Mouse (Mus musculus): ENCODE results near the gene Nr4a1. TPM values are rescaled to one million over a fixed set of nuclear protein-coding genes. Genes with fewer than 3 reads are reported as not detected.

The Nr4a1 gene
- polyA plus RNA-seq, 1 experiment from 2014 or later, result 12.4 TPM

DNA sequence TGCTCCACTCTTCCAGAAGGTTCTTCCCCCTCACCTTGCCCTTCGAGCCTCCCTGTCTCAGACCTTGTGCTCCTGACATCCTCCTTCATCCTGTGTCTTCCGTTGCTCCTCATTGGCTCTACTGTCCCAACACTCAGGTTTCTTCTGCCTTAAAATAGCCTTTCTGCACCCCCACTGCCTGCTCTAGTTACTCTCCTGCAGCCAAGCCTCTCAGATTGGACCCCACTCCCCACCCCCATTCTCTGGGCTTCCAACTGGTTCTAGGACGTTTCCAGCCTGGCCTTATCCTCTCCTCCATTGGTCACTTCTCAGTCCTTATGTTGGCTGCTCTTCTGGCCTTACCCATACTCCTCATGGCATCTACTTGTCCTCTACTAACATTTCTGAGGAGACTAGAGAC lies 48.1 kb downstream of the Nr4a1 start:
- no peaks in the 10 kb centered on the region; the same call in 1 of the 2 replicates for H3K4me1 ChIP-seq (ENCODE audit: control insufficient read depth, insufficient read depth, low read length)
- no peaks in the 10 kb centered on the region for H3K27me3 ChIP-seq (replicated peaks; ENCODE audit: control insufficient read depth, insufficient read depth, low read length)
- no peak overlapping the region for H3K9ac ChIP-seq (ENCODE audit: low read depth, low read length)
- DNase-seq (ENCODE audit: low spot score), result no peak
- no peak for ATAC-seq (ENCODE audit: low read depth)
- no peaks in the 10 kb centered on the region for H3K36me3 ChIP-seq (ENCODE audit: control insufficient read depth, insufficient read depth, low read length)
- H3K9me3 ChIP-seq (ENCODE audit: control insufficient read depth, low read length), result no peaks in the 10 kb centered on the region
- no peak overlapping the region for H3K4me2 ChIP-seq (ENCODE audit: low read depth, low read length)
- 77% methylated on average over 3 of the region's 3 CpGs for WGBS
- H3K4me3 ChIP-seq (ENCODE audit: low read depth, low read length), result no peak overlapping the region
- H3K27ac ChIP-seq (replicated peaks; ENCODE audit: low read depth, low read length), result no peak overlapping the region

DNA sequence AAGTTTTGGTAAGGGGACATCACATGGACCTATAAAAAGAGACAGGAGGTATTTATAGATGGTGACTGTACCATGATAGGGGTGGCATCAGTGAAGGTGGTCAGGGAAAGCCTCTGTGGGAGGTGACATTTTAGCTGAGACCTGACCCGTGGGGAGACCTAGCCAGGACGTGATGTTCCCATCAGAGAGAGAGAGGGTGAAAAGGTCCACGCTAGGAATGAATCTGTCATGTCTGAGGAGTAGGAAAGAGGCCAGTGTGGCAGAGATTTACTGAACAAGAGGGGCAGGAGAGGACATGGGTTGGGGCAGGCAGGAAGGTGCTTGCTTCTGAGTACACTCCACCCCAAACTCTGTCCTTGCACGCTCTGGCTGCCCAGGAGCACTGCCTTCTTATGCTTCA lies 49.8 kb downstream of the Nr4a1 start:
- H3K9me3 ChIP-seq (ENCODE audit: control insufficient read depth, low read length), result no peaks in the 10 kb centered on the region
- DNase-seq (ENCODE audit: low spot score) (no peak), ATAC-seq (ENCODE audit: low read depth) (no peak)
- H3K27ac ChIP-seq (replicated peaks; ENCODE audit: low read depth, low read length), result no peak overlapping the region
- H3K9ac ChIP-seq (ENCODE audit: low read depth, low read length), result no peak overlapping the region
- H3K27me3 ChIP-seq (replicated peaks; ENCODE audit: control insufficient read depth, insufficient read depth, low read length), result no peaks in the 10 kb centered on the region
- no peak overlapping the region for H3K4me2 ChIP-seq (ENCODE audit: low read depth, low read length)
- peaks cover 7% of the 10 kb centered on the region for H3K4me1 ChIP-seq (ENCODE audit: control insufficient read depth, insufficient read depth, low read length)
- no peak overlapping the region for H3K4me3 ChIP-seq (ENCODE audit: low read depth, low read length)
- no peaks in the 10 kb centered on the region for H3K36me3 ChIP-seq (ENCODE audit: control insufficient read depth, insufficient read depth, low read length)
- 89% methylated on average over 4 of the region's 4 CpGs for WGBS

DNA sequence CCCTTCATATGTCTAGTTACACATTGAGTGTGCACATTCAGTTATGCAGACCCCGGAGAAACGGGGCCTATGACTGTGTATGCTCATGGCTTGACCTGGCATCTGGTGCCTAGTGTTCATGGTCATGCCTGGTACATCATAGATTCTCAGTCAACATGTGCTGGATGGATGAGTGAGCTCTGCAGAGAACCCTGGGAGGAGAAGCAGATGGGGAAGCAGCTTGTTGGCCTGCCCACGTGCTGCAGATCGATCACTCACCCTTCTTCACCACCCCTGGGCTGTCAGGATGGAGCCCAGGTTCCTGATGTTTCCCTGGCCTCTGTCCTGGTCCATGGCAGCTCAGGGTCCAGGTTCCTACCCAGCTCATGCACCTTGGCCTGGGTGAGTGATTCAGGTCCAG lies 52.4 kb downstream of the Nr4a1 start:
- no peak for DNase-seq (ENCODE audit: low spot score)
- 88% methylated on average over 4 of the region's 4 CpGs for WGBS
- Histone ChIP-seq H3K27me3 (replicated peaks; ENCODE audit: control insufficient read depth, insufficient read depth, low read length) (no peaks in the 10 kb centered on the region), H3K4me3 (ENCODE audit: low read depth, low read length) (no peak overlapping the region), H3K36me3 (ENCODE audit: control insufficient read depth, insufficient read depth, low read length) (no peaks in the 10 kb centered on the region), H3K9me3 (ENCODE audit: control insufficient read depth, low read length) (no peaks in the 10 kb centered on the region), H3K9ac (ENCODE audit: low read depth, low read length) (no peak overlapping the region), H3K4me1 (ENCODE audit: control insufficient read depth, insufficient read depth, low read length) (peaks cover 12% of the 10 kb centered on the region), H3K27ac (replicated peaks; ENCODE audit: low read depth, low read length) (no peak overlapping the region), H3K4me2 (ENCODE audit: low read depth, low read length) (no peak overlapping the region)
- no peak for ATAC-seq (ENCODE audit: low read depth)

- Histone ChIP-seq H3K4me2 (ENCODE audit: low read depth, low read length) (no peak overlapping the region), H3K9me3 (ENCODE audit: control insufficient read depth, low read length) (no peaks in the 10 kb centered on the region), H3K4me3 (ENCODE audit: low read depth, low read length) (no peak overlapping the region), H3K36me3 (ENCODE audit: control insufficient read depth, insufficient read depth, low read length) (no peaks in the 10 kb centered on the region), H3K4me1 (ENCODE audit: control insufficient read depth, insufficient read depth, low read length) (peaks cover 12% of the 10 kb centered on the region), H3K27me3 (replicated peaks; ENCODE audit: control insufficient read depth, insufficient read depth, low read length) (no peaks in the 10 kb centered on the region), H3K27ac (replicated peaks; ENCODE audit: low read depth, low read length) (0 out of 2 replicates have a peak overlapping the region, but pooled peaks have one; percentile 40), H3K9ac (ENCODE audit: low read depth, low read length) (no peak overlapping the region)
- ATAC-seq (ENCODE audit: low read depth) (peak; percentile 30; the same call in 1 of the 2 replicates), DNase-seq (ENCODE audit: low spot score) (peak; percentile 75)
- WGBS, result 39% methylated on average over 13 of the region's 13 CpGs
These were observed 54.6 kb downstream of the Nr4a1 start for GRCm38 (mm10) chr15:101308440-101309348.

GRCm38 (mm10) chr15:101309493-101309892 lies 55.4 kb downstream of the Nr4a1 start:
- H3K36me3 ChIP-seq (ENCODE audit: control insufficient read depth, insufficient read depth, low read length), result no peaks in the 10 kb centered on the region
- no peak overlapping the region for H3K4me3 ChIP-seq (ENCODE audit: low read depth, low read length)
- H3K27me3 ChIP-seq (replicated peaks; ENCODE audit: control insufficient read depth, insufficient read depth, low read length), result no peaks in the 10 kb centered on the region
- DNase-seq (ENCODE audit: low spot score) (no peak), ATAC-seq (ENCODE audit: low read depth) (0 out of 2 replicates have a peak, but pooled peaks have one; percentile 22)
- no peak overlapping the region for H3K27ac ChIP-seq (replicated peaks; ENCODE audit: low read depth, low read length)
- no peaks in the 10 kb centered on the region for H3K9me3 ChIP-seq (ENCODE audit: control insufficient read depth, low read length)
- no peak overlapping the region for H3K4me2 ChIP-seq (ENCODE audit: low read depth, low read length)
- peaks cover 12% of the 10 kb centered on the region for H3K4me1 ChIP-seq (ENCODE audit: control insufficient read depth, insufficient read depth, low read length)
- 31% methylated on average over 5 of the region's 5 CpGs for whole genome bisulfite sequencing
- H3K9ac ChIP-seq (ENCODE audit: low read depth, low read length), result no peak overlapping the region

DNA sequence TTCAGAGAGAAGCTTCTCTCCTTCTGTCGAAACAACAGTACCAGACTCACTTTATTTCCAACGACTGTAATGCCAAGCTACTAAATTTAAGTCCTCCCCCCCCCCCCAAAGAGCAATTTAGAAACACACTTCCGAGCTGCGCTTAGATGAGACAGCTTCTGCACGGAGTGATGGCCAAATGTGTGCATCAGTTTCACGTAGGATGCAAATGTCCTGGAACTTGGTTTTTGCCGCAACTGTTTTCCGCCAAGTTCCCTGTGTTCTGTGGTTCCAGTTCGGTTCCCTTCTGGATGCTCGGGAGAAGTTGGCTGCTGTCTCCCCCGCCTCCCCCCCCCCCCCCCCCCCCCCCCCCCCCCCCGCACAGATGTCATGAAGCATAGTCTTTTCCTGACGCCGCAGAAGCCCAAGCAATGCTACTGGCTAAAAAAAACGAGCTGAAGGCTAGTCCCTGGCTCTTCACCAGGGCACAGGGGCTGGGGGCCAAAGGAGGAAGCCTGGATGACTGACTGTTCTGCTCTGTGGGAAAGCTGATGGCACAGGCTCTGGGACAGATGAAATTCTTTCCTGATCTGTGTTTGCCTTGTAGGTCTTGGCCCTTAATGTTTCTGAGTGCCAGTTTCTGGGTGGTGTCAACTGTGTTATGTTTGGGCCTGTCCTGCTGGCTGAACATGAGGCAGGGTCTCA lies 57.2 kb downstream of the Nr4a1 start:
- Histone ChIP-seq H3K4me2 (ENCODE audit: low read depth, low read length) (no peak overlapping the region), H3K27me3 (replicated peaks; ENCODE audit: control insufficient read depth, insufficient read depth, low read length) (no peaks in the 10 kb centered on the region), H3K36me3 (ENCODE audit: control insufficient read depth, insufficient read depth, low read length) (no peaks in the 10 kb centered on the region), H3K4me3 (ENCODE audit: low read depth, low read length) (no peak overlapping the region), H3K9me3 (ENCODE audit: control insufficient read depth, low read length) (no peaks in the 10 kb centered on the region), H3K9ac (ENCODE audit: low read depth, low read length) (no peak overlapping the region), H3K4me1 (ENCODE audit: control insufficient read depth, insufficient read depth, low read length) (peaks cover 12% of the 10 kb centered on the region), H3K27ac (replicated peaks; ENCODE audit: low read depth, low read length) (no peak overlapping the region)
- DNase-seq (ENCODE audit: low spot score) (no peak), ATAC-seq (ENCODE audit: low read depth) (no peak)
- 45% methylated on average over 11 of the region's 15 CpGs for WGBS

DNA sequence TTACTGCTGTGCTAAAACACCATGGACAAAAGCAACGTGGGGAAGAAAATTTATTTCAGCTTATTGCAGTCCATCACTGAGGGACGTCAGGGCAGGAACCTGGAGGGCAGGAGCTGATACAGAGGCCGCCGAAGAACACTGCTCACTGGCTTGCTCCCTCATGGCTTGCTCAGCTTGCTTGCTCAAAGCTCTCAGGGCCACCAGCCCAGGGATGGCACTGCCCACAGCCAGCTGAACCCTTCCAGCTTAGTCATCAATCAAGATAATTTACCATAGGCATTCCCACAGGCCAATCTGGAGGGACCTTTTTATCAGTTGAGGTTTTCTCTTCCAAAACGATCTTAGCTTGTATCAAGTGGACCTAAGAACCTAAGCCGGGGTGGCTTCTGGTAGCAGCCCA lies 57.9 kb downstream of the Nr4a1 start:
- WGBS, result 84% methylated on average over 6 of the region's 6 CpGs

GRCm38 (mm10) chr15:101315378-101315777 lies 61.3 kb downstream of the Nr4a1 start:
- no peaks in the 10 kb centered on the region for H3K9me3 ChIP-seq (ENCODE audit: control insufficient read depth, low read length)
- no peak overlapping the region for H3K4me3 ChIP-seq (ENCODE audit: low read depth, low read length)
- DNase-seq (ENCODE audit: low spot score), result no peak
- peak overlapping the region; percentile 61 for H3K4me2 ChIP-seq (ENCODE audit: low read depth, low read length)
- no peak overlapping the region for H3K27ac ChIP-seq (replicated peaks; ENCODE audit: low read depth, low read length)
- ATAC-seq (ENCODE audit: low read depth), result no peak
- H3K4me1 ChIP-seq (ENCODE audit: control insufficient read depth, insufficient read depth, low read length), result no peaks in the 10 kb centered on the region
- no peaks in the 10 kb centered on the region for H3K36me3 ChIP-seq (ENCODE audit: control insufficient read depth, insufficient read depth, low read length)
- no peak overlapping the region for H3K9ac ChIP-seq (ENCODE audit: low read depth, low read length)
- no peaks in the 10 kb centered on the region for H3K27me3 ChIP-seq (replicated peaks; ENCODE audit: control insufficient read depth, insufficient read depth, low read length)
- WGBS, result 86% methylated on average over 4 of the region's 4 CpGs

More for the DNA sequence above, 57.9 kb downstream of the Nr4a1 start:
- DNase-seq (ENCODE audit: low spot score) (no peak), ATAC-seq (ENCODE audit: low read depth) (no peak)
- Histone ChIP-seq H3K4me1 (ENCODE audit: control insufficient read depth, insufficient read depth, low read length) (peaks cover 12% of the 10 kb centered on the region), H3K27me3 (replicated peaks; ENCODE audit: control insufficient read depth, insufficient read depth, low read length) (no peaks in the 10 kb centered on the region), H3K4me2 (ENCODE audit: low read depth, low read length) (no peak overlapping the region), H3K9me3 (ENCODE audit: control insufficient read depth, low read length) (no peaks in the 10 kb centered on the region), H3K36me3 (ENCODE audit: control insufficient read depth, insufficient read depth, low read length) (no peaks in the 10 kb centered on the region), H3K4me3 (ENCODE audit: low read depth, low read length) (no peak overlapping the region), H3K27ac (replicated peaks; ENCODE audit: low read depth, low read length) (no peak overlapping the region), H3K9ac (ENCODE audit: low read depth, low read length) (no peak overlapping the region)

Data from embryonic facial prominence, embryonic 14.5 days (tissue).